Mouse (Mus musculus) neural tube, embryonic 13.5 days (tissue): Measurements from ENCODE around the gene Ubl4a. TPM values are rescaled to one million over a fixed set of nuclear protein-coding genes. Genes with fewer than 3 reads are reported as not detected.

Experiments used
- ATAC-seq: fragments of 200-750 bp; cut with Nextera tagmentation; 2 replicates; pipeline ENCODE4 v1.8.0; 2017; ENCODE audit warnings: low read depth, mild to moderate bottlenecking, moderate TSS enrichment, moderate library complexity
- H3K27ac ChIP-seq: fragments of 300-500 bp; sonication (generic); replicated peaks from 2 replicates; pipeline ENCODE4 v1.5.1; 2015; ENCODE audit warnings: moderate library complexity, mild to moderate bottlenecking, inconsistent platforms
- H3K27me3 ChIP-seq: fragments of 300-500 bp; sonication (generic); 2 replicates; pipeline ENCODE4 v1.6.1; 2015; ENCODE audit warnings: mild to moderate bottlenecking, inconsistent platforms
- H3K36me3 ChIP-seq: fragments of 300-500 bp; sonication (generic); 2 replicates; pipeline ENCODE4 v1.6.1; 2015; ENCODE audit warnings: mild to moderate bottlenecking, inconsistent platforms
- H3K4me1 ChIP-seq: fragments of 300-500 bp; sonication (generic); replicated peaks from 2 replicates; pipeline ENCODE4 v1.6.1; 2015; ENCODE audit warnings: inconsistent platforms
- H3K4me2 ChIP-seq: fragments of 300-500 bp; sonication (generic); 2 replicates; pipeline ENCODE4 v1.6.1; 2015; ENCODE audit warnings: inconsistent platforms, mild to moderate bottlenecking, moderate library complexity
- H3K4me3 ChIP-seq: fragments of 300-500 bp; sonication (generic); 2 replicates; pipeline ENCODE4 v1.5.1; 2015; ENCODE audit warnings: mild to moderate bottlenecking, inconsistent platforms
- H3K9ac ChIP-seq: fragments of 300-500 bp; sonication (generic); 2 replicates; pipeline ENCODE4 v1.6.1; 2015; ENCODE audit warnings: moderate library complexity, mild to moderate bottlenecking, inconsistent platforms
- H3K9me3 ChIP-seq: fragments of 300-500 bp; sonication (generic); 2 replicates; pipeline ENCODE4 v1.6.1; 2016; ENCODE audit warnings: inconsistent platforms
- WGBS: fragments of 180-500 bp; shearing (Covaris S2); methylation state at CpG from one replicate; pipeline ENCODE4 v1.1.7; 2015; 5-methylcytosine and 5-hydroxymethylcytosine counted together
- microRNA-seq: library from miRNA; unstranded; fragments of <30 nt; microRNA quantifications from one replicate; pipeline ENCODE4, GENCODE M21; 2016
- polyA plus RNA-seq: library from polyadenylated mRNA; unstranded; fragments of >200 nt; fragmentation: Nextera tagmentation; extraction: Ambion mirVana; gene quantifications from 2 replicates; pipeline ENCODE4 v1.2.1, GENCODE M21; 2015

The Ubl4a gene
- polyA plus RNA-seq, 1 experiment from 2014 or later: 63.6 TPM

DNA sequence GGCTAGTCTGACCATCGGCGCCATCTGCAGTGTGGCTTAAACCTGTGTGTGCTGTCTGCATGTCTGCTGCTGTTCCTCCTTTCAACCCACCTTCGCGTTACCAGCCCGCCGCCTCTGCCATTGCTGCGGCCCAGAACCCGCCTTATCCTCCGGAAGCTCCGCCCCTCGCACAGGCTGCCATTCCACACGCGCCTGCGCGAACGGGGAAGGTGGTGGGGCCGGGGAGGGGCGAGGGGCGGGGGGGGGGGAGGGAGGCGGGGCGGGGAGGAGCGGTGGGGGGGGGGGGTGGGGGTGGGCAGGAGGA is 19.6 kb downstream of the Ubl4a start, which contains the start of gene Lage3:
Gene Lage3, minus strand, starts transcription at position 152 of the 304 bp plus-strand sequence.
- Histone ChIP-seq H3K9me3 (no peaks in the 10 kb centered on the region), H3K27ac (peak within 1 kb of the TSS; percentile 76), H3K9ac (peak within 1 kb of the TSS; percentile 74), H3K4me3 (peak within 1 kb of the TSS; percentile 46), H3K4me2 (peak within 1 kb of the TSS; percentile 61), H3K36me3 (no peaks in the 10 kb centered on the region), H3K27me3 (no peaks in the 10 kb centered on the region), H3K4me1 (peaks cover 6% of the 10 kb centered on the region; the same call in 1 of the 2 replicates)
- 38% methylated on average over 5 of the region's 22 CpGs for WGBS
- peak; percentile 91 for ATAC-seq

GRCm38 (mm10) chrX:74352645-74353466 is 20.2 kb downstream of the Ubl4a start:
- H3K9me3 ChIP-seq: no peaks in the 10 kb centered on the region
- 34% methylated on average over 13 of the region's 13 CpGs for WGBS
- peak; percentile 62 for ATAC-seq
- H3K27ac ChIP-seq: peak overlapping the region; percentile 76
- peak overlapping the region; percentile 46 for H3K4me3 ChIP-seq
- peak overlapping the region; percentile 61 for H3K4me2 ChIP-seq
- no peaks in the 10 kb centered on the region for H3K27me3 ChIP-seq
- H3K9ac ChIP-seq: peak overlapping the region; percentile 74
- no peaks in the 10 kb centered on the region for H3K36me3 ChIP-seq
- H3K4me1 ChIP-seq: peaks cover 6% of the 10 kb centered on the region; the same call in 1 of the 2 replicates

DNA sequence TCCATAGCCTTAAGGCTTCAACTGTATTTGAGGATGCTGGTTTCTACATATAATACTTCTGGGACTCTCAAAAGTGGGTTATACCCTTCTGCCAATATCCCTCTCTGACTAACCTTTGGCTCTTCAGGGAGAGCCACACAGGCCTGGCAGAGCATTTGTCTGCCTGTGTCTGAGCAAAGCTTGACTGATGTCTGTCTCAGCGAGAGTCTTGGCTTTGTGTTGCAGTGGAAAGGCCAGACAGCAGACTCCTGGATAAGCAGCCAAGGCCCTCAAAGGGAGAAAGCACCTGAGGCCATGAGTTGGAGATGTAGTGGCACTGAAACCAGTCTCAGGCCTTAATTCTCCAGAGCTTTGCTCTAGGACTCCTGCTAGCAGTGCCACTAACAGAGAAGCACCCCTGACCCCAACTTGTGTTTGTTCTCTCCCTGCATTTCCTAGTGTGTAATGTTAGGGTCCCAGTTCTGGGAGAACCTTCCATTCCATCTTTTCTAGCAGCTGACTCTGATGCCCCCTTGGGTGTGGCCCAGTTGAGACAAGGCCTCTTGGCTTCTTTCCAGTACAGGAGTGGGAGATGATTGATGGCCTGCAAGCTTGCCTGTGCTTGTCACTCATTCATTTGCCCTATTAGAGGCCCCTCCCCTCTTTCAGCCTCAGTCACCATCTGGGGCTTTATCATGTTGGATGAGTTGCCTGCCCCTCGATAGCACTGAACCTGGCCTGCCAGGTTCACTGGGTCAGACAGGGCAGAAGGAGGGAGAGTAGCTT is 42.7 kb downstream of the Ubl4a start:
- no peaks in the 10 kb centered on the region for H3K9me3 ChIP-seq
- ATAC-seq: no peak
- H3K27me3 ChIP-seq: no peaks in the 10 kb centered on the region
- H3K9ac ChIP-seq: peak overlapping the region; percentile 79
- WGBS: 29% methylated on average over 2 of the region's 2 CpGs
- H3K4me1 ChIP-seq: peaks cover 43% of the 10 kb centered on the region
- H3K4me3 ChIP-seq: peak overlapping the region; percentile 61
- peaks cover 31% of the 10 kb centered on the region for H3K36me3 ChIP-seq
- peak overlapping the region; percentile 81 for H3K27ac ChIP-seq
- H3K4me2 ChIP-seq: peak overlapping the region; percentile 68

DNA sequence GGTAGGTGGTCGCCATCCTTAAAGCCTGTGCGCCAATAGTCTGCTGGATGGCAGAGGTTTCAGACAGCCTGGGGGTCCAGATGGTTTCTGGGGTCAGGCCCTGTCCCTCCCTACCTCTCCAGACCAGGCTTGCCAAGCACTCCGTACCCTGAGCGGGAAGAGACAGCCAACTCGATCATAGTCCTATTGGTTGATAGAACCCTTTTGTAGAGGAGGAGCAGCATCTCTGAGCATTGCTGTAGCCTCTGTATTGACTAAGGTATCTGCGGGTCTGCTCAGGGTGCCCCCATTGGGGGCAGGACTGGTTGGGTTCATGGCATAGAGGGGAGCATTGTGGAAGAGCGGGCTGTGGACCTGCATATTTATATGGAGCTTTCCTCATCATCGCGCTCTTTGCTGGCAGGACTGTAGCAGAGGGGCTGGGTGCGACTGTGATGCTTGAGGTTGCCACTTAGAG is 43.8 kb downstream of the Ubl4a start:
- Histone ChIP-seq H3K4me1 (peaks cover 43% of the 10 kb centered on the region), H3K27me3 (no peaks in the 10 kb centered on the region), H3K9ac (peak overlapping the region; percentile 79), H3K27ac (peak overlapping the region; percentile 81), H3K36me3 (peaks cover 20% of the 10 kb centered on the region), H3K4me2 (peak overlapping the region; percentile 68), H3K9me3 (no peaks in the 10 kb centered on the region), H3K4me3 (peak overlapping the region; percentile 61)
- 20% methylated on average over 10 of the region's 10 CpGs for WGBS
- ATAC-seq: peak; percentile 67

DNA sequence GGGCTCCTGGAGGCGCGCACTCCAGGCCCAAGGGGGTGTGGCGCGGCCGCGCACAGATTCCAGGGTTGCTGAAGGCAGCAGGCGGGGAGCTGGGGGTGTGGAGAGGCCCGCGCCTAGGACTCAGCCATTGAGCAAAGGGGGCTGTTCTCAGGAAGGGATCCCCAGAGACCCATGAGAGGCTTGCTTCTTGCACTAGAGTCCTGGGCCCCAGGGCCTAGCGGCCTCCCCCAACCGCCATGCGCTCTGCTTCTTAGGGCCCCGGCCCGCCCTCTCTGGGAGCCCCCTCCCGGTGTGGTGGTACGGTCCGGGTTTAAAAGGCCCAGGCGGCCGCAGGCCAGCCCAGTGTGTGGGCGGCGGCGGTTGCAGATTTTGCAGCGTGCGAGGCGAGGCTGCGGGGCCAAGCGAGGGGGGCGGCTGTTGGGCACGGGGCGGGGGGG is 44.3 kb downstream of the Ubl4a start, which contains the start of gene Plxna3:
Gene Plxna3, plus strand, starts transcription at position 342 of the 437 bp plus-strand sequence.
- Histone ChIP-seq H3K27me3 (no peaks in the 10 kb centered on the region), H3K4me3 (peak within 1 kb of the TSS; percentile 61), H3K9ac (peak within 1 kb of the TSS; percentile 79), H3K9me3 (no peaks in the 10 kb centered on the region), H3K36me3 (peaks cover 15% of the 10 kb centered on the region), H3K4me2 (peak within 1 kb of the TSS; percentile 68), H3K4me1 (peaks cover 38% of the 10 kb centered on the region), H3K27ac (peak within 1 kb of the TSS; percentile 81)
- ATAC-seq: peak; percentile 95
- 20% methylated on average over 21 of the region's 30 CpGs for WGBS

Small RNA genes lying within 50 kb of the gene (microRNA-seq; reads per million reads assigned to microRNA genes)
- gene Mir7092: not detected

Other genes starting within 250 kb of the Ubl4a start
- not detected in 2 replicates for gene Opn1mw, start 245.8 kb downstream of the Ubl4a start, polyA plus RNA-seq
- 12.9 and 15.4 TPM in 2 replicates for gene Mecp2, start 237.9 kb downstream of the Ubl4a start, polyA plus RNA-seq
- gene Tex28, start 205.4 kb downstream of the Ubl4a start, polyA plus RNA-seq: not detected in 2 replicates
- gene Tktl1, start 196.0 kb downstream of the Ubl4a start, polyA plus RNA-seq: 0.07 TPM in 1 of 2 replicates, not detected in the other
- 90.3 and 102 TPM in 2 replicates for gene Flna, start 123.4 kb downstream of the Ubl4a start, polyA plus RNA-seq
- 16.3 and 16.6 TPM in 2 replicates for gene Emd, start 118.5 kb downstream of the Ubl4a start, polyA plus RNA-seq
- gene Rpl10, start 102.4 kb downstream of the Ubl4a start, polyA plus RNA-seq: 582 and 609 TPM in 2 replicates
- gene Taz, start 91.3 kb downstream of the Ubl4a start, polyA plus RNA-seq: 80.2 and 86.0 TPM in 2 replicates
- gene Dnase1l1, start 90.9 kb downstream of the Ubl4a start, polyA plus RNA-seq: 3.4 and 4.5 TPM in 2 replicates
- 215 and 225 TPM in 2 replicates for gene Atp6ap1, start 76.1 kb downstream of the Ubl4a start, polyA plus RNA-seq
- gene Gdi1, start 68.2 kb downstream of the Ubl4a start, polyA plus RNA-seq: 915 and 943 TPM in 2 replicates
- 54.7 and 59.9 TPM in 2 replicates for gene Fam50a, start 60.2 kb downstream of the Ubl4a start, polyA plus RNA-seq
- gene Plxna3, start 44.2 kb downstream of the Ubl4a start, polyA plus RNA-seq: 48.2 and 48.3 TPM in 2 replicates
- 70.6 and 80.4 TPM in 2 replicates for gene Lage3, start 19.6 kb downstream of the Ubl4a start, polyA plus RNA-seq
- gene Slc10a3, start 131 bp upstream of the Ubl4a start, polyA plus RNA-seq: 6.8 and 8.4 TPM in 2 replicates
- 32.0 and 34.4 TPM in 2 replicates for gene Fam3a, start 20.1 kb upstream of the Ubl4a start, polyA plus RNA-seq
- gene Ikbkg, start 20.1 kb upstream of the Ubl4a start, polyA plus RNA-seq: 16.7 and 16.8 TPM in 2 replicates
- 53.6 and 54.0 TPM in 2 replicates for gene G6pdx, start 56.0 kb upstream of the Ubl4a start, polyA plus RNA-seq
- gene Gm6880, start 108.2 kb upstream of the Ubl4a start, polyA plus RNA-seq: 0.52 TPM in 1 of 2 replicates, not detected in the other
- gene Olfr1326-ps1, start 201.7 kb upstream of the Ubl4a start, polyA plus RNA-seq: not detected in 2 replicates
- gene Olfr1325, start 219.5 kb upstream of the Ubl4a start, polyA plus RNA-seq: not detected in 2 replicates